Mouse (Mus musculus) left cerebral cortex, adult 11 months (tissue): ENCODE results near the gene Mettl1.
A peak's percentile ranks its signal among the peaks of the same experiment; 100 is the strongest.
"Not testable (repeated sequence)": the region's sequence is repeated elsewhere in the genome, so short reads cannot be mapped to it uniquely, and the experiment has no call there.

ENCODE experiments used
- DNase-seq: peaks from one replicate; pipeline ENCODE4 v3.0.0; 2022; ENCODE audit warnings: low spot score

Mettl1 gene

GRCm38 (mm10) chr10:127047954-127048353 lies 6.7 kb downstream of the Mettl1 start, which contains the start of gene Cyp27b1:
Cyp27b1 (plus strand) TSS chr10:127048250.
- DNase-seq: no peak

GRCm38 (mm10) chr10:127048608-127049394 lies 7.6 kb downstream of the Mettl1 start:
- no peak for DNase-seq

GRCm38 (mm10) chr10:127049395-127050118 lies 8.3 kb downstream of the Mettl1 start:
- DNase-seq: no peak

GRCm38 (mm10) chr10:127050119-127050474 lies 8.9 kb downstream of the Mettl1 start:
- no peak for DNase-seq

- no peak for DNase-seq
Observed at GRCm38 (mm10) chr10:127054646-127055045, 13.4 kb downstream of the Mettl1 start.

GRCm38 (mm10) chr10:127055406-127055805 lies 14.2 kb downstream of the Mettl1 start:
- DNase-seq: no peak

- no peak for DNase-seq
Observed at GRCm38 (mm10) chr10:127056490-127056889, 15.3 kb downstream of the Mettl1 start.

- DNase-seq: no peak
Observed at GRCm38 (mm10) chr10:127058161-127058560, 16.9 kb downstream of the Mettl1 start.

- DNase-seq: no peak
Observed at GRCm38 (mm10) chr10:127058708-127059107, 17.5 kb downstream of the Mettl1 start.

GRCm38 (mm10) chr10:127059174-127059967 lies 18.2 kb downstream of the Mettl1 start:
- no peak for DNase-seq

- DNase-seq: no peak
Observed at GRCm38 (mm10) chr10:127059968-127060916, 19.0 kb downstream of the Mettl1 start, which contains the start of gene March9. March9 (minus strand) TSS chr10:127060184.

- DNase-seq: no peak
Observed at GRCm38 (mm10) chr10:127061085-127061484, 19.9 kb downstream of the Mettl1 start.

GRCm38 (mm10) chr10:127061513-127061912 lies 20.3 kb downstream of the Mettl1 start:
- no peak for DNase-seq

- DNase-seq: not testable (repeated sequence)
Observed at GRCm38 (mm10) chr10:127062101-127062500, 20.9 kb downstream of the Mettl1 start.

- DNase-seq: no peak
Observed at GRCm38 (mm10) chr10:127062503-127062902, 21.3 kb downstream of the Mettl1 start.

GRCm38 (mm10) chr10:127063239-127063872 lies 22.1 kb downstream of the Mettl1 start, which contains the start of gene Cdk4:
Cdk4 (plus strand) TSS chr10:127063534.
- peak; percentile 97 for DNase-seq

GRCm38 (mm10) chr10:127063913-127064870 lies 23.0 kb downstream of the Mettl1 start:
- DNase-seq: no peak

- DNase-seq: no peak
Observed at GRCm38 (mm10) chr10:127065981-127066380, 24.8 kb downstream of the Mettl1 start.

GRCm38 (mm10) chr10:127066519-127067018 lies 25.4 kb downstream of the Mettl1 start:
- DNase-seq: no peak
